Mouse (Mus musculus) lung, adult 2 months (tissue): ENCODE data around the gene Slc45a3.

Experiments used
- CTCF ChIP-seq: fragments of 200-500 bp; IDR thresholded peaks from 2 replicates; pipeline ENCODE4 v1.5.1; 2011; ENCODE audit warnings: mild to moderate bottlenecking, low read length, control low read depth; ENCODE audit not compliant: insufficient read depth
- POLR2A ChIP-seq: fragments of 200-500 bp; IDR thresholded peaks from 2 replicates; pipeline ENCODE4 v1.6.1; 2011; ENCODE audit warnings: low read depth, mild to moderate bottlenecking, control low read depth, low read length, borderline replicate concordance; ENCODE audit errors: extremely low read depth

DNA sequence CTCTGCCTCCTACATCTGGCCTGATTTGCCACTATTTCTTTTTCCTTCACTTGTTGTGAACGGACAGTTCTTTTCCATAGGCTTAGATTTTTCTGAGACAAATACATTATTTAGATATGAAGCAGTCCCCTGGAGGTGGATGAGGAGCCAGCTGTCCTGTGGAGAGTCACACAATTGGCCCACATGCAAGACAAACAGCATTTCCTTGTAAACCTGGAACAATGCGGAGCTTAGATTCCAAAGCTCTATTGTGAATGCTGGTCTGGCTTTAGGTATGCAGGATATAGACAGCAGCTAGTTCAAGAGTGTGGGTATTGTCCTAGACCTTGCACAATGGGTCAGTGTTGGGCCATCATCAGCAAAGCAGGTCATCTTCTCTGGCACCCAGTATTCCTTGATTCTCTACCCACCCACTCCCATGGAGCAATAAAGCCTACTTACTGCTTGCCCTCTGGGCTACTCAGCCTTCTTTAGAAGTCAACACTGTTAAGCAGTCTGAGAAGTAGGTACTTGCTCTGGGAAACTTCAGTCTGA is 22.0 kb upstream of the Slc45a3 start:
- TF ChIP-seq POLR2A = no peak
- no peak for TF ChIP-seq CTCF
